Mouse (Mus musculus): ENCODE data around the gene Kmt5b.

GRCm38 (mm10) chr19:3847711-3848110 is 80.5 kb downstream of the Kmt5b start:
- no peak for TF ChIP-seq FOSL1 (IDR thresholded peaks at IDR 0.05; ENCODE audit: insufficient read depth, low read length, poor library complexity, severe bottlenecking)
- no peak for TF ChIP-seq CTCF (IDR thresholded peaks at IDR 0.05; ENCODE audit: control insufficient read depth, insufficient read depth, insufficient read length)
- no peak for TF ChIP-seq CEBPB (IDR thresholded peaks at IDR 0.05; ENCODE audit: low read depth)
- TF ChIP-seq USF1 (IDR thresholded peaks at IDR 0.05; ENCODE audit: low read depth), result no peak
- no peak for TF ChIP-seq MAX (IDR thresholded peaks at IDR 0.05)
- TF ChIP-seq MYOD1 (IDR thresholded peaks at IDR 0.05; ENCODE audit: control insufficient read depth, insufficient read length, low read depth), result no peak
- no peak for TF ChIP-seq MYOG (IDR thresholded peaks at IDR 0.05; ENCODE audit: control insufficient read depth, extremely low read depth, insufficient read length)
